18 mouse cellular contexts compared by ENCODE assay signal in genomic region chr15:88058071-88058470, GRCm38 (mm10).
"Had no signal": no experiment of that assay in that cellular context is flagged by ENCODE, and none has a peak within 500 bp of the region (broad histone marks: within the 10 kb centered on the region; RNA-seq: fewer than 3 reads in every experiment).

No protein-coding gene starts in this region.

- H3K4me1 ChIP-seq: lung, embryonic 15.5 days; megakaryocyte, embryonic 14.5 days; midbrain, embryonic 15.5 days; neural tube, embryonic 12.5 days had no signal

- H3K4me2 ChIP-seq: lung, embryonic 15.5 days; midbrain, embryonic 11.5 days; midbrain, embryonic 13.5 days; midbrain, embryonic 15.5 days; neural tube, embryonic 12.5 days had no signal

- H3K9ac ChIP-seq: liver, postnatal 0 days; lung, embryonic 15.5 days; midbrain, embryonic 13.5 days; midbrain, embryonic 15.5 days; neural tube, embryonic 12.5 days had no signal

- DNase-seq: liver, postnatal 0 days; lung, adult 2 months; lung, postnatal 14 days; lung, postnatal 36 days; right cerebral cortex, postnatal 25 days; right cerebral cortex, postnatal 4 days; spleen, adult 18-20 months; thymus, adult 2 months; thymus, postnatal 25 days; thymus, postnatal 4 days had no signal

- H3K27me3 ChIP-seq: lung, embryonic 15.5 days; megakaryocyte, embryonic 14.5 days; midbrain, embryonic 13.5 days; midbrain, embryonic 15.5 days; neural tube, embryonic 12.5 days had no signal

- H3K9me3 ChIP-seq: lung, embryonic 15.5 days; midbrain, embryonic 13.5 days; midbrain, embryonic 15.5 days; neural tube, embryonic 12.5 days had no signal

- H3K27ac ChIP-seq: lung, embryonic 15.5 days; macrophage; midbrain, embryonic 13.5 days; midbrain, embryonic 15.5 days; neural tube, embryonic 12.5 days had no signal

- H3K36me3 ChIP-seq: lung, embryonic 15.5 days; midbrain, embryonic 13.5 days; midbrain, embryonic 15.5 days; neural tube, embryonic 12.5 days had no signal

- ATAC-seq: liver, postnatal 0 days; lung, postnatal 0 days; midbrain, embryonic 13.5 days; midbrain, embryonic 15.5 days had no signal

- H3K4me3 ChIP-seq: lung, embryonic 15.5 days; megakaryocyte, embryonic 14.5 days; midbrain, embryonic 13.5 days; midbrain, embryonic 15.5 days; neural tube, embryonic 12.5 days had no signal
